Mouse (Mus musculus) ovary, adult 10 weeks (tissue): Measurements from ENCODE around the gene Gm21627. TPM values are rescaled to one million over a fixed set of nuclear protein-coding genes. Genes with fewer than 3 reads are reported as not detected.

ENCODE experiments used
- polyA plus RNA-seq: library from polyadenylated mRNA; stranded (reverse); fragments of 350-450 nt; fragmentation: Illumina TruSeq; extraction: RNeasy Lipid Tissue Mini Kit (QIAGEN cat#74804); gene quantifications from one replicate; pipeline ENCODE4 v1.2.3, GENCODE M21; 2014

Gm21627 gene
- polyA plus RNA-seq, result not detected

GRCm38 (mm10) chrY:63228127-63228526, at the start of gene Gm21627:
Gm21627 (plus strand) TSS chrY:63228427.

